Mouse (Mus musculus): Measurements from ENCODE around the gene Rtn4r.

DNA sequence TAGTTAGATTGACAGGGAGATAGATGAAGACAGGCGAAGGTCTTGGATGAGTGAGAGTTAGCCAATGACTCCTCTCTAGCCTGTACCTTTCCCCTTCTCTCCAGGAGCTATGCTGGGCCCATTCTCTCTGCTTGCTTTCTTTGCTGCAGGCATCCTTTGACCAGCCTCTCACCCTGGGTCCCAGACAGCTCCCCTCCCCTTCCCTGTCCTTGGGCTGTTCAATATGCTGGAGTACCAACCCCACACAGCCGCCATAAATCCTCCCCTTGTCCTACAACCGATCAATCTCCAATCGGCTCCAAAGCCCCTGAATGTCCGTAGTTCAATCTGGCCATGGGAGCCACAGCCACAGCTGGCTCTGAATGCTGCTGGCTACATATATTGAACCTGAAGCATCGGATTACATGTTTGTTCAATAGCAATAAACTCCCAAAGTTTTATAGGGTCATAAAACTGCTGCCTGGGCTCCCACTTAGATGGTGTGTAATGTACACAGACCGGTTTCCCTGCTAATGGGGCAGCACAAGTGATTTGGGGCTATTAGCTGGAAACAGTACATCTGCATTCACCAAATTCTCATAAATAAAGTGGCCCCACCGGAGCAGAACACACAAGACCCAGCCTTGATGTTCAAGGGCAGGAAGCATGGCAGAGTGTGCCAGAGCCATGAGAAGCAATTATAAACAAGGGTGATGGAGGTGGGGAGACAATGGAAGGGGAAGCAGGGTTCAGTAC, 58.4 kb downstream of the Rtn4r start:
- no peak for TF ChIP-seq CTCF (IDR thresholded peaks at IDR 0.05; ENCODE audit: low read depth, low read length)
- TF ChIP-seq POLR2A (IDR thresholded peaks at IDR 0.05; ENCODE audit: extremely low read depth, insufficient read depth, low read length) = no peak

Data from liver, adult 2 months (tissue).